Mouse (Mus musculus) splenic B cell, adult 2 months (primary cell): ENCODE measurements around the gene Gm43738.

Experiments
- DNase-seq: peaks from one replicate; pipeline ENCODE4 v3.0.0-alpha.2; 2011; ENCODE audit warnings: low read depth, low spot score
- H3K27me3 ChIP-seq: 2 replicates; pipeline ENCODE4 v1.6.1; 2012; ENCODE audit warnings: mild to moderate bottlenecking, low read length, moderate library complexity, mixed read lengths; ENCODE audit not compliant: control insufficient read depth, poor library complexity, insufficient read depth, severe bottlenecking
- H3K36me3 ChIP-seq: 2 replicates; pipeline ENCODE4 v1.6.1; 2012; ENCODE audit warnings: mild to moderate bottlenecking, low read length, moderate library complexity, mixed read lengths; ENCODE audit not compliant: control insufficient read depth, poor library complexity, insufficient read depth, severe bottlenecking

The Gm43738 gene

DNA sequence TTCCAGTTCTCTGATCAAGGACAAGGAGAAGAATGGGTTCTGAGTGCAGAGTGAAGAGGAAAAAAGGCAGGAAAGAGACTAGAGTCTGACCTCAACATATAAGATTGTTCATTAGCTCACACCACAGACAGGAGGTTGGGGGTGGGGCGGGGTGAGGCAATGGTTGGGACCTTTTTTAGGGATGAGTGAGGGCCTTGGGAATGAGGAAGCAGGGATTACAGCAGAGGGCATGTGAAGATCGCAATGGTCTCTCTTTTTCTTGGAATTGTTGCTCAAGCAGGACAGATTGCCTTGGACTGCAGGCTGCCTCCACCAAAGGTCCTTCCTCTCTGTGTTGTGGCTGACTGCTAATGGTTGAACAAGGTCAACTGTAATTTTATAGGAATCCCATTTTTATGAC is 22.4 kb upstream of the Gm43738 start:
- DNase-seq: no peak
- H3K36me3 ChIP-seq: no peaks in the 10 kb centered on the region
- H3K27me3 ChIP-seq: no peaks in the 10 kb centered on the region

DNA sequence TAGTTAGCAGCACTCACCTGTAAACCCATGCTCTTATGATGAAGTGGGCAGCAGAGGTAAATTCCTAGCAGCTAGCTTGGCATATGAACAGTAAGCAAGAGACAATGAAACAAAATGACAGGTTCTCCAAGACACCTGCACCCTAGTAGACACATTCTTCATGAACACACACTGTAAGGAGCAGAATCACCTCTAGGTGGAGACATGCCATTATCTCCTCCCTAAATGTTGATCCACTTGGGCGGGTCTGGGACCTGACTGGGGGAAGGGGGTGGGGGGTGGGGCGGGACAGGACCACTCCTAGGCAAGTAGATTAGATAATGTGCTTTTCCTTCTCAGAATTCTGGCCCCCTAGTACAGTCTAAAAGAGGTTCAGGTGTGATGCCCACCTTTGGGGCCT is 14.6 kb upstream of the Gm43738 start:
- no peaks in the 10 kb centered on the region for H3K36me3 ChIP-seq
- DNase-seq: peak; percentile 72
- no peaks in the 10 kb centered on the region for H3K27me3 ChIP-seq

DNA sequence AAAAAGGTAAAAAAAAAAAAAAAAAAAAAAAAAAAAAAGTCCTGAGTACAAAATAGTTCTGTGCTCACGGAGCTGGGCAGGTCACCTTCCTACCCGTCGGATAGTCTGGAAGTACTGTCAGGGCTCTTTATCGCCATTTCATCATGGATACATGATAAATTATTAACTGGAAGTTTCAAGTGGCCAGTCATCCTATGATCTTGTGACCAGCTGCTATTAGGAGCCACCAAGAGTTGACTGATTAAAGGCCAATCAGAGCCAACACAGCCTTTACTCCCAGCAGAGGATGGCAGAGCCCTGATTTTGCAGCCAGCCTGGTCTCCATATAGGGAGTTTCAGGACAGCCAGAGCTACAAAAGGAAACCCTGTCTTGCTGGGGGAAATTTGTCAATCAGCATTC is 12.2 kb upstream of the Gm43738 start:
- DNase-seq: no peak
- H3K27me3 ChIP-seq: no peaks in the 10 kb centered on the region

GRCm38 (mm10) chr3:89108146-89108545 is 7.2 kb upstream of the Gm43738 start:
- DNase-seq: no peak
- Histone ChIP-seq H3K36me3 (no peaks in the 10 kb centered on the region), H3K27me3 (no peaks in the 10 kb centered on the region)

More for the DNA sequence above, 12.2 kb upstream of the Gm43738 start:
- no peaks in the 10 kb centered on the region for H3K36me3 ChIP-seq

GRCm38 (mm10) chr3:89107545-89107944 is 6.6 kb upstream of the Gm43738 start:
- no peaks in the 10 kb centered on the region for H3K36me3 ChIP-seq
- no peaks in the 10 kb centered on the region for H3K27me3 ChIP-seq
- no peak for DNase-seq

GRCm38 (mm10) chr3:89106881-89107280 is 6.0 kb upstream of the Gm43738 start:
- H3K36me3 ChIP-seq: no peaks in the 10 kb centered on the region
- no peak for DNase-seq
- H3K27me3 ChIP-seq: no peaks in the 10 kb centered on the region

DNA sequence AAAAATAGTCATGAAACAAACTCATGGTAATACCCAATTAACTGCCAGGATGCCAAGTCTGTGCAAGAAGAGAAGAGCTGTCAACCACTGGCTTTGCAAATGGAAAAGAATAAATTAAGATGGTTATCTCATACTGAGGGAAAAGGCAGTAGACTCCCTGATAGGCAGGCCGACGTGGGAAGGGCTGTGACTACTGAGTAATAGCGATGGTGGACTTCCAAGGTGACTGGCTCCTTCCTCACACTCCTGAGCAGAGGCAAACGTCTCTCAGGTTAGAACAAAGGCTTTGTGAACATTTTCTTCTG is 2.3 kb upstream of the Gm43738 start:
- H3K36me3 ChIP-seq: no peaks in the 10 kb centered on the region
- no peak for DNase-seq
- no peaks in the 10 kb centered on the region for H3K27me3 ChIP-seq

GRCm38 (mm10) chr3:89102495-89103290 is 1.8 kb upstream of the Gm43738 start:
- Histone ChIP-seq H3K27me3 (no peaks in the 10 kb centered on the region), H3K36me3 (no peaks in the 10 kb centered on the region)
- no peak for DNase-seq

- no peaks in the 10 kb centered on the region for H3K27me3 ChIP-seq
- H3K36me3 ChIP-seq: no peaks in the 10 kb centered on the region
- DNase-seq: peak; percentile 99
These were observed 1.1 kb upstream of the Gm43738 start, which contains the start of gene Fdps for GRCm38 (mm10) chr3:89101812-89102494. Fdps (minus strand) TSS chr3:89101959.

- Histone ChIP-seq H3K27me3 (no peaks in the 10 kb centered on the region), H3K36me3 (no peaks in the 10 kb centered on the region)
- DNase-seq: no peak
These were observed 536 bp upstream of the Gm43738 start for GRCm38 (mm10) chr3:89101459-89101811.

DNA sequence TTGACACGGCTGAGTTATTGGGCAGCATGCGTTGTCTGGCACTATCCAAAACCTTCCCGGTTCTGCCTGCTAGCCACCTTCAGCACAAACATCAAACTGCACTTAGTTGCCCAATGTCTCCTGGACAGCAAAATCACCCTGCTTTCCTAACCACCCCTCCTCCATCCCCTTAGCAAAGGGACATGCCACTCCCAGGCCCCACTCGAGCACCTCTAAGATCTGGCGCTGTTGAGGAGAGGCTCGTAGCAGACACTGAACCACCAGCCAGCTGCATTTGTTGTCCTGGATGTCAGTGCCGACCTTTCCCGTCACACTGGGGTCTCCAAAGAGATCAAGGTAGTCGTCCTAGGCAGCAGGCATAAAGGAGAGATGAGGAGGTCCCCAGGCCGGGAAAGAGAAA is 6.9 kb downstream of the Gm43738 start:
- H3K27me3 ChIP-seq: no peaks in the 10 kb centered on the region
- no peaks in the 10 kb centered on the region for H3K36me3 ChIP-seq
- no peak for DNase-seq

DNA sequence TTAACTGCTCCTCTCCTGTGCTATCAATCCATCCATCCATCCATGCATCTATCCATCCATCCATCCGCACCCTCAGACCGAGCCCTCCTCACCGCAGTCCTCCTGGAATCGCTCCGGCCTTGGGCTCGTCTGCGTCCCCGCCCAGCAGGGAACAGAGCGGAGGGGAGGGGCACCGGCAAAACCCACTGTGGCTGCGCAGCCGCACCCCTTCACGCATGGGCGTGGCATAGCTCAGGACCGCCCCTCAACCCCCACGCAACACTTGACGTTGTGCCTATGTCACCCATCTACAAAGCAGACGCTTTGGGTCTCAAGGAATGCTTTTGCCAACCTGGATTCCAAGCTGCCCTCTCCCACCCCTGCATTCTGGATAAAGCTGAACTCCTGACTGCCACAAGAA is 7.7 kb downstream of the Gm43738 start, which contains the start of gene Rusc1:
Gene Rusc1, minus strand, starts transcription at position 137 of the 400 bp plus-strand sequence.
- no peaks in the 10 kb centered on the region for H3K27me3 ChIP-seq
- H3K36me3 ChIP-seq: no peaks in the 10 kb centered on the region
- peak; percentile 72 for DNase-seq

GRCm38 (mm10) chr3:89092509-89093090 is 8.3 kb downstream of the Gm43738 start:
- no peaks in the 10 kb centered on the region for H3K36me3 ChIP-seq
- DNase-seq: no peak
- H3K27me3 ChIP-seq: no peaks in the 10 kb centered on the region

GRCm38 (mm10) chr3:89091811-89092508 is 8.9 kb downstream of the Gm43738 start:
- H3K27me3 ChIP-seq: no peaks in the 10 kb centered on the region
- DNase-seq: no peak
- H3K36me3 ChIP-seq: no peaks in the 10 kb centered on the region
